Mouse (Mus musculus): ENCODE measurements around the gene Gpn3.

- TF ChIP-seq CTCF (IDR thresholded peaks at IDR 0.05; ENCODE audit: insufficient read depth, low read length), result no peak
- TF ChIP-seq POLR2A (IDR thresholded peaks at IDR 0.05; ENCODE audit: borderline replicate concordance, extremely low read depth, low read depth, low read length), result no peak
These were observed 31.1 kb downstream of the Gpn3 start for GRCm38 (mm10) chr5:122402772-122403171.

Measured in lung, adult 2 months (tissue).